Mouse (Mus musculus) G1E (cell line): ENCODE data around the gene Myo18a.

ENCODE experiments used
- CTCF ChIP-seq: IDR thresholded peaks from 2 replicates; pipeline ENCODE4 v1.5.1; 2012; ENCODE audit warnings: low read depth, low read length, inconsistent platforms, mixed read lengths
- GATA1 ChIP-seq: IDR thresholded peaks from 2 replicates; pipeline ENCODE4 v1.6.1; 2012; ENCODE audit warnings: borderline replicate concordance, low read length, inconsistent platforms, mixed read lengths

DNA sequence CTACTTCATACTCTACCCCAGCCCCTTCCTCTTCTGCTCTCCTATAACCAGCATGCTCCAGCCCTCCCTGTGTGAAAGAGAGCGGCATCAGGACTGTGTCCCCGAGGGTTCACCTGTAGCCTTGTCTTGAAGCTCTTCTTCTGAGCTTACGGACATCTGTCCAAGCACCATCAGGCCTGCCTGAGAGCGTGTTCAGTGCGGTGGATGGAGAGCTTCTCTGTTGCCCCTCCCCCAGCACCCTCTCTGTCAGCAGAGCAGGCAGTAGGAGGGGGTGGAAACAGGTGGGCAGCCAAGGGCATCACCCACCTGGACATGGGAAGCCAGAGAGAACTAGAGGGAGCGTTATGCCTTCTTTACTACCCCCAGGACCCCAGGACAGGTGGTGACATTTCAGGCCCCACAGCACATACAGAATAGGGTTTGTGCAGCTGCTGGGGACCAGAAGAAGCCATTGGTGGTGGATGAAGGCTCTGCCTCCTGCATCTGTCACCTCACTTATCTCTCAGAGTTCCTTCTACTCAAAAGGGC, 88.5 kb downstream of the Myo18a start:
- TF ChIP-seq CTCF = no peak
- no peak for TF ChIP-seq GATA1
